Mouse (Mus musculus) effector memory CD4-positive, alpha-beta T cell, adult 5 months (primary cell): ENCODE data around the gene Eaf1. TPM values are rescaled to one million over a fixed set of nuclear protein-coding genes. Genes with fewer than 3 reads are reported as not detected.

Source experiments
- polyA plus RNA-seq: library from polyadenylated mRNA; unstranded; fragments of 100-300 nt; shearing (Covaris generic); gene quantifications from one replicate; pipeline ENCODE4 v1.2.1, GENCODE M21; 2017

Gene Eaf1
- polyA plus RNA-seq, result 22.1 TPM

DNA sequence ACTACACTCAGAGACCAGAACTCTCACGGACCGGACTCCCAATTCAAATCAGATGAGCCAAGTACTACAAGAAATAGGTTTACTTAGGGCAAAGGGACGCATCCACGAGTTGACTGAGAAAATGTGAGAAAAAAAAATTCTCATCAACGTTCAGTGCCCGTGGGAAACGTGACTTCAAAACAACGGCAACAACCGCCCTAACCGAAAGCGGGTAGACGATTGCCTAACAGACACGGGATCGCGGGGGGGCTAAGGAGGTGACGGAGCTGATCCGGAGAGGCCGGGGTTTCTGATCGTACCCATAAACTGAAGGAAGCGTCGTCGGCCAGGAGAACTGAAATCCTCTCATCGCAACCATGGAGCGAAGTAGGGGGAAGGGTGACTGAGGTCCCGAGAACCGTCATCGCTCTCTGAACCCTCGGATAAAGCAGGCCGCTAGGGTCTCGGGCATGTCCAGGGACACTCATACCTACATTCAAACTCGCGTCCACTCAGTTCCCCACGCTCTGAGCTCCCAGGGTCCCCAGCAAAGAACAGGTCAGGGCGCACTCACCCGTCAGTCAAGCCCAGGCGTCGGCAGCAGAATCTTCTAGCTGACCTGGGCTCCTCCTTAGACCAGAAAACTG lies at the start of gene Eaf1:
TSS of gene Eaf1 (plus strand) at position 51 of the 626 bp plus-strand sequence.

GRCm38 (mm10) chr14:31494975-31495455 lies 816 bp downstream of the Eaf1 start, which contains the start of gene Mettl6:
TSS of gene Mettl6 (minus strand) at chr14:31495040.

Other genes starting within 250 kb of the Eaf1 start
- gene Phf7, start 243.1 kb upstream of the Eaf1 start, polyA plus RNA-seq, result 6.8 TPM
- gene Bap1, start 242.9 kb upstream of the Eaf1 start, polyA plus RNA-seq, result 78.6 TPM
- gene Dnah1, start 170.5 kb upstream of the Eaf1 start, polyA plus RNA-seq, result not detected
- gene Capn7, start 157.8 kb upstream of the Eaf1 start, polyA plus RNA-seq, result 47.1 TPM
- gene Sh3bp5, start 58.3 kb upstream of the Eaf1 start, polyA plus RNA-seq, result 38.5 TPM
- gene Mettl6, start 641 bp downstream of the Eaf1 start, polyA plus RNA-seq, result 26.0 TPM
- gene Colq, start 96.9 kb downstream of the Eaf1 start, polyA plus RNA-seq, result 0.65 TPM
- gene Gm49387, start 146.5 kb downstream of the Eaf1 start, polyA plus RNA-seq, result not detected
- 16.8 TPM for gene Btd, start 146.6 kb downstream of the Eaf1 start, polyA plus RNA-seq
- 13.7 TPM for gene Hacl1, start 146.9 kb downstream of the Eaf1 start, polyA plus RNA-seq